Mouse (Mus musculus) testis, adult 2 months (tissue): Measurements from ENCODE around the gene Rragd. TPM values are rescaled to one million over a fixed set of nuclear protein-coding genes. Genes with fewer than 3 reads are reported as not detected.
A peak's percentile ranks its signal among the peaks of the same experiment; 100 is the strongest.
"Not testable (repeated sequence)": the region's sequence is repeated elsewhere in the genome, so short reads cannot be mapped to it uniquely, and the experiment has no call there.

Source experiments
- H3K27ac ChIP-seq: fragments of 200-500 bp; 2 replicates; pipeline ENCODE4 v1.5.1; 2012; ENCODE audit warnings: low read depth, low read length; ENCODE audit not compliant: control insufficient read depth, insufficient read depth
- H3K27me3 ChIP-seq: fragments of 200-500 bp; 2 replicates; pipeline ENCODE4 v1.6.1; 2012; ENCODE audit warnings: mild to moderate bottlenecking, low read length, moderate library complexity; ENCODE audit not compliant: control insufficient read depth, insufficient read depth
- H3K36me3 ChIP-seq: fragments of 200-500 bp; 2 replicates; pipeline ENCODE4 v1.6.1; 2012; ENCODE audit warnings: mild to moderate bottlenecking, low read length; ENCODE audit not compliant: control insufficient read depth, insufficient read depth
- H3K4me1 ChIP-seq: fragments of 200-500 bp; 2 replicates; pipeline ENCODE4 v1.6.1; 2012; ENCODE audit warnings: low read length; ENCODE audit not compliant: control insufficient read depth, insufficient read depth
- H3K4me3 ChIP-seq: fragments of 200-500 bp; 2 replicates; pipeline ENCODE4 v1.5.1; 2012; ENCODE audit warnings: low read depth, mild to moderate bottlenecking, low read length, moderate library complexity, mixed read lengths; ENCODE audit not compliant: control insufficient read depth
- CTCF ChIP-seq: fragments of 200-500 bp; IDR thresholded peaks from 2 replicates; pipeline ENCODE4 v1.5.1; 2012; ENCODE audit warnings: low read depth, mild to moderate bottlenecking, inconsistent platforms, low read length, moderate library complexity; ENCODE audit not compliant: control insufficient read depth, insufficient read depth, insufficient replicate concordance
- POLR2A ChIP-seq: fragments of 200-500 bp; IDR thresholded peaks from 2 replicates; pipeline ENCODE4 v1.6.1; 2012; ENCODE audit warnings: low read depth, mild to moderate bottlenecking, inconsistent platforms, low read length, moderate library complexity; ENCODE audit not compliant: control insufficient read depth
- polyA plus RNA-seq: library from polyadenylated mRNA; depleted of rRNA; stranded (reverse); fragments of >200 nt; gene quantifications from 2 replicates; pipeline ENCODE4 v1.2.3, GENCODE M21; 2012

Gene Rragd
- polyA plus RNA-seq, 1 experiment: 2.6 TPM

DNA sequence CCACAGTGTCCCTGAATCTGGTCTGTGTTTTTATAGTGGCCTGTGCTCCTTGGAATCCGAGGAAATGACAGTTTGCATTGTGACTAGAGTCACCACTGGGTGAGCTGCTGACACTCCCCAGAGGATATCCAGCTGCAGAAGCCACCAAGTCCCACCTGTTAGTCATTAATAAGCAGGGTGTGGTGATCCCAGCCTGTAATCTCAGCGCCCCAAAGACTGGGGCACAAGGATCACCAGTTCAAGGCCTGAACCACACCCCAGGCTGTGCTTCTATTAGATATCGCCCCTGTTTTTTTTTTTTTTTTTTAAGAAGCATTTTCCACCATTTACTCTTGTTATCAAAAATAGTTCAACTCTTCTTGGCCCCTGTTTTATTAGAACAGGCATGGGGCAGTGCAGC lies 4.2 kb downstream of the Rragd start:
- no peaks in the 10 kb centered on the region; the same call in 1 of the 2 replicates for H3K27me3 ChIP-seq
- no peak overlapping the region for H3K4me3 ChIP-seq
- TF ChIP-seq POLR2A (no peak), CTCF (no peak)
- no peak overlapping the region for H3K27ac ChIP-seq
- peaks cover 9% of the 10 kb centered on the region for H3K4me1 ChIP-seq
- no peaks in the 10 kb centered on the region for H3K36me3 ChIP-seq

DNA sequence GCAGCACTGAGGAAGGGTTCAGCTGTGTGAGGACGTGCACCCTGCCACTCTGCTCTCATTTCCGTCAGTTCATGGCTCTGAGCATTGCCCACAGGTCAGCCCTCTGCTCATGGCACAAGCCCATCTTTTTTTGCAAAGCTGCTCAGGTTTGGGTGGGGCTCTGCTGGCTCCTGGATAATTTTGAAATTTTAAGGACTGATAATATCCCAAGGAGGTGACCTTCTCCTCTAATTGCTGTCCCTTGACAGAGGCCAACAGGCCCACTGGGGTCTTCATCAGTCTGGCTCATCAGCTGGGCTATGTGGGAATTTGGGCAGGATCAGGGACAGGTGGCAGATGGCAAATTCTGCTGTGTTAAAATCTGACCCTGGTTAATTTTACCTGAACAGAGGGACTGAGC lies 6.5 kb downstream of the Rragd start:
- H3K27ac ChIP-seq: no peak overlapping the region
- no peaks in the 10 kb centered on the region for H3K36me3 ChIP-seq
- no peaks in the 10 kb centered on the region; the same call in 1 of the 2 replicates for H3K27me3 ChIP-seq
- H3K4me1 ChIP-seq: peaks cover 2% of the 10 kb centered on the region; the same call in 1 of the 2 replicates
- TF ChIP-seq POLR2A: no peak
- no peak for TF ChIP-seq CTCF
- H3K4me3 ChIP-seq: no peak overlapping the region; the same call in 1 of the 2 replicates

GRCm38 (mm10) chr4:32994168-32994567 lies 11.3 kb downstream of the Rragd start:
- Histone ChIP-seq H3K27ac (no peak overlapping the region), H3K27me3 (no peaks in the 10 kb centered on the region), H3K36me3 (no peaks in the 10 kb centered on the region), H3K4me1 (no peaks in the 10 kb centered on the region), H3K4me3 (no peak overlapping the region)
- peak; percentile 38; the same call in 1 of the 2 replicates for TF ChIP-seq CTCF
- no peak for TF ChIP-seq POLR2A

DNA sequence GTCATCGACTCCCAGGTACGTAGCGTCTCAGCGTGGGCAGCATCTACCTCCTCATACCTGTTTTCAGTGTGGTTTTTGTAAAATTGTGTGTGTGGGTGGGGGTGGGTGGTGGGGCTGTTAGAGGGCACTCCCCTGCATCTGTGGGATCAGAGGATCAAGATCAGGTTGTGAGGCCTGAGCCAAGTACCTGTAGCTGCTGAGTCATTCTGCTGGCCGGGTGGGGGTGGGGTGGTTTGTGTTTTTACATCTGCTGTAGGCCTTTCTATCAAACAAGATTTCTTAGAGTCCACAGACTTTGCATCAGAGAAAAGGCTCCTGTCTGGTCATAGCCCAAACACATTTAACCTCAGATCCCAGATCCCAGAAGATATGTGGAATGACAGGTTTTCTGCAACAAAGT lies 13.2 kb downstream of the Rragd start:
- no peaks in the 10 kb centered on the region for H3K27me3 ChIP-seq
- H3K4me1 ChIP-seq: no peaks in the 10 kb centered on the region
- no peak for TF ChIP-seq CTCF
- no peak for TF ChIP-seq POLR2A
- H3K4me3 ChIP-seq: no peak overlapping the region
- H3K27ac ChIP-seq: no peak overlapping the region
- no peaks in the 10 kb centered on the region for H3K36me3 ChIP-seq

GRCm38 (mm10) chr4:32997571-32997970 lies 14.7 kb downstream of the Rragd start:
- Histone ChIP-seq H3K36me3 (no peaks in the 10 kb centered on the region), H3K4me3 (no peak overlapping the region), H3K27ac (no peak overlapping the region), H3K4me1 (no peaks in the 10 kb centered on the region), H3K27me3 (no peaks in the 10 kb centered on the region)
- TF ChIP-seq CTCF (no peak), POLR2A (no peak)

DNA sequence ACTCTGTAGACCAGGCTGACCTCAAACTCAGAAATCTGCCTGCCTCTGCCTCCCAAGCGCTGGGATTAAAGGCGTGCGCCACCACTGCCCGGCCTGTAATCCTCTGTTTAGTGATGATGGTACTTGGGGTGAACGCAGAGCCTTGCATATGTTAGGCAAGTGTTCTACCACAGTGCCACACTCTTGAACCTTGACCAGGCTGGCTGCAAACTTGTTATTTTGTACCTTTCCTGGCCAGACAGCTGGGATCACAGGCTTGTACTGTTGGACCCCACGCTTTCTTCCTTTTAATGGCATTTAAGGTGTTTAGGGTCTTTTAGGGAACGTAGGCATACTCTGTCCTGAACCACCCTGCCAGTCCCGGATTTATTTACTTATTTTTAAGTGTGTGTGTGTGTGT lies 16.2 kb downstream of the Rragd start:
- TF ChIP-seq CTCF (no peak), POLR2A (no peak)
- no peaks in the 10 kb centered on the region for H3K36me3 ChIP-seq

GRCm38 (mm10) chr4:33002081-33002480 lies 19.2 kb downstream of the Rragd start:
- Histone ChIP-seq H3K4me1 (no peaks in the 10 kb centered on the region), H3K36me3 (no peaks in the 10 kb centered on the region), H3K4me3 (no peak overlapping the region), H3K27ac (no peak overlapping the region), H3K27me3 (no peaks in the 10 kb centered on the region)
- TF ChIP-seq CTCF (no peak), POLR2A (no peak)

More for the DNA sequence above, 16.2 kb downstream of the Rragd start:
- Histone ChIP-seq H3K4me1 (no peaks in the 10 kb centered on the region), H3K4me3 (no peak overlapping the region), H3K27ac (no peak overlapping the region), H3K27me3 (no peaks in the 10 kb centered on the region)

DNA sequence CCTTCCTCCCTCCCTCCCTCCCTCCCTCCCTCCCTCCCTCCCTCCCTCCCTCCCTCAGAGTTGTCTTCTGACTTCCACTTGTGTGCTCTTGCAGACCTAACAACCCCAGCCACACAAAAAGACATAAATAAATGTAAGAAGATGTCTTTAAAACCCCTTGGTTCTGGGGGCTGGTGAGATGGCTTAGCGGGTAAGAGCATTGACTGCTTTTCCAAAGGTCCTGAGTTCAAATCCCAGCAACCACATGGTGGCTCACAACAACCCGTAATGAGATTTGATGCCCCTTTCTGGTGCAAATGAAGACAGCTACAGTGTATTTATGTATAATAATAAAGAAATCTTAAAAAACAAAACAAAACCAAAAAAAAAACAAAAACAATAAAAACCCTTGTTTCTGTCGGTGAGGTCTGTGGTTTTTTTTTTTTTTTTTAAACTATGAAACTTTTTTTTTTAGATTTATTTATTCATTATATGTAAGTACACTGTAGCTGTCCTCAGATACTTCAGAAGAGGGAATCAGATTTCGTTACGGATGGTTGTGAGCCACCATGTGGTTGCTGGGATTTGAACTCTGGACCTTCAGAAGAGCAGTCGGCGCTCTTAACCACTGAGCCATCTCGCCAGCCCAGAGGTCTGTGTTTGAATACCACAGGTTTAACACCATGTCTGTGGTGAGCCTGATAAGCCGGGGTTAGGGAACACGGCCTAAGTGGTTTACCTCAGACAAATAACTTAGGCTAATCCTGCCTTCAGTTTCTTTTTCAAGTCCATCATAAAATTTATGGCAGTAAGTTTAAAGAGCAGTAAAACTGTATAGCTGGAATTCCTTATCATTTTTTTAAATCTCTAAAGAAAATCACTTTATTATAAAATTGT lies 23.0 kb downstream of the Rragd start:
- not testable (repeated sequence) for H3K27ac ChIP-seq, H3K36me3 ChIP-seq, H3K4me3 ChIP-seq, H3K27me3 ChIP-seq, H3K4me1 ChIP-seq
